Mouse (Mus musculus): Measurements from ENCODE around the gene Nt5c2.

Nt5c2 gene

GRCm38 (mm10) chr19:46929044-46929587 is 85.8 kb downstream of the Nt5c2 start:
- DNase-seq (ENCODE audit: low read depth, low spot score) = no peak

DNA sequence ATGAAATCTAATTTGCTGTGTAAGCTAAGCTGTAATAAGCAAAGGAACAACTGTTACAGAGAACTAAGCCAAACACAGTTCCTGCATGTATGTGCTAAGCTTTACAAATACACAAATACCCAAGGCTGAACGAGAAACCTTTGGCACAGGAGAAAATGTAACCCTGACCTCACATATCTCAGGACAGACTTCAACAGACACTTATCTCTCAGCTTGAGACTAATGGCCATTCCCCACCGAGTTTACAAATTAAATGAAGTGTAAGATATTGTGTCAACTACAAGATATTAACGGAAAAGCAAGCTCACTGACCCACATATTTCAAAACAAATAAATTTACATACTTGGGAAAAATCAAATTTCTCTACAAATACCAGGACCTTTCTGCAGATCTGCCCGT is 86.8 kb downstream of the Nt5c2 start:
- DNase-seq (ENCODE audit: low read depth, low spot score) = no peak

- DNase-seq (ENCODE audit: low read depth, low spot score) = no peak
These were observed 88.0 kb downstream of the Nt5c2 start for GRCm38 (mm10) chr19:46926951-46927350.

DNA sequence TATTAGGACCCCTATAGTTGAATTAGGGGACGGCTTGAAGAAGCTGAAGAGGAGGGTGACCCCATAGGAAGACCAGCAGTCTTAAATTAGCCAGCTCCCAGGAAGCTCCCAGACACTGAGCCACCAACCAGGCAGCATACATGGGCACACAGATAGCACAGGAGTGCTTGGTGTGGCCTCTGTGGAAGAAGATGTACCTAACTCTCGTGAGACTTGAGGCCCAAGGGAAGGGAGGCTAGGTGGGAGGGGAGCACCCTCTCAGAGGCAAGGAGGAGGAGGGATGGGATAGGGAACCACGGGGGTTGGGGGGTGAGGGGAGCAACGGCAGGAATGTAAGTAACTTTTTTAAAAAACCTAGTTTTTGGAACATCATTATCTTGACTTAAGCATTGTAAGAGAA is 88.6 kb downstream of the Nt5c2 start:
- no peak for DNase-seq (ENCODE audit: low read depth, low spot score)

DNA sequence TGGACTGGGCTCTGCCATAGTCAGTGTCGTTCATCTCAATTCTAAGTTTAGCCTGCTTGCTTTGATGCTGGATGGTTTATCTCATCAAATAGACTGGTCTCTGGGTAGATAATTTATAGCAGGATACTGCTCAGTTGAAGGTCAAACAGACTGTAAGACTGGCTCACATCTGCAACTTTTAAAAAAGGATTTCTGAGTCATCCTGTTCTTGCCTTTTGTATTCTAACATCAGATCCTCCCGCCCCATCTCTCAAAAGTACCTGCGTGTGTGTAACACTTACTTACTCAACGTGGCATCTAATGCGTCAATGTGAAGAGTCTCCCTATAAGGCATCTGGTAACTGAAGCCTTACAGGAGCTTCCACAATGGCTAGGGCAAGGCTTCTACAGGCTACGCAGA is 94.4 kb downstream of the Nt5c2 start:
- no peak for DNase-seq (ENCODE audit: low read depth, low spot score)

DNA sequence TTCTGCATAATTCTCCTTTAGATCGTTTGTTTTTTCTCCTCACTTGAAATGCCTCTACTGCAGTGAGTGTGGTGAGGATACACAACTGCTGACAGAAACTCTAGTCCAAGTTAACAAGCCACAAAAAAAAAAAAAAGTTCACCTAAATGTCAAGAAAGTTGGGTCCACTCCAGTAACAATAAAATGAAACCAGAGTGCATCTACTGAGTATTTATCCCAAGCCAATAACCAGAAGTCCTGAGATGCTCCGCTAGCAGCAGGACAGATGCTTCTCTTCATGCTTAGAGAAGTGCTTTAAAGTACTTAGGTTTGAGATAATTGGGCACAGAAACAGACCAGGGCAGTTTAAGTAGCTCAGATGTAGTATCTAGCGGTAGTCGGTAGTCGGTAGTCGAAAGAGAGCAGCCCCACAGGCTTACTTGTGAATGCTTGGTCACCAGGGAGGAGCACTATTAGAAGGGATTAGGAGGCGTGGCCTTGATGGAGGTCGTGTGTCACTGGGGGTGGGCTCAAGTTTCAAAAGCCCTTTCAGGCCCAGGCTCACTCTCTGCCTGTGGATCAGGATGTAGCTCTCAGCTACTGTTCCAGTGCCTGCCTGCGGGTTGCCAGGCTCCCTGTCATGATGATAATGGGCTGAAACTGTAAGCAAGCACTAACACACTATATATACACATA is 99.4 kb downstream of the Nt5c2 start:
- DNase-seq (ENCODE audit: low read depth, low spot score) = no peak

- no peak for DNase-seq (ENCODE audit: low read depth, low spot score)
These were observed 101.3 kb downstream of the Nt5c2 start for GRCm38 (mm10) chr19:46913626-46914025.

DNA sequence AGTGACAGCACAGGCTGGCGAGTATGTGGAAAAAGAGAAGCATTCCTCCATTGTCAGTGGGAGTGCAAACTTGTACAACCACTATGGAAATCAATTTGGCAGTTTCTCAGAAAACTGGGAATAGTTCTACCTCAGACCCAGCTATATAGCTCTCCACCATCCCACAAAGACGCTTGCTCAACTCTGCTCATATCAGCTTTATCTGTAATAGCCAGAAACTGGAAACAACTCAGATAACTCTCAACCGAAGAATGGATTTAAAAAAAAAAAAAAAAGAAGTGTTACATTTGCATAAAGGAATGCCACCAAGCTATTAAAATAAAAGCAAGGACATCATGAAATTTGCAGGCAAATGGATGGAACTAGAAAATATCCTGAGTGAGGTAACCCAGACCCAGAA is 103.5 kb downstream of the Nt5c2 start:
- no peak for DNase-seq (ENCODE audit: low read depth, low spot score)

GRCm38 (mm10) chr19:46908977-46909376 is 106.0 kb downstream of the Nt5c2 start:
- DNase-seq (ENCODE audit: low read depth, low spot score) = no peak

DNA sequence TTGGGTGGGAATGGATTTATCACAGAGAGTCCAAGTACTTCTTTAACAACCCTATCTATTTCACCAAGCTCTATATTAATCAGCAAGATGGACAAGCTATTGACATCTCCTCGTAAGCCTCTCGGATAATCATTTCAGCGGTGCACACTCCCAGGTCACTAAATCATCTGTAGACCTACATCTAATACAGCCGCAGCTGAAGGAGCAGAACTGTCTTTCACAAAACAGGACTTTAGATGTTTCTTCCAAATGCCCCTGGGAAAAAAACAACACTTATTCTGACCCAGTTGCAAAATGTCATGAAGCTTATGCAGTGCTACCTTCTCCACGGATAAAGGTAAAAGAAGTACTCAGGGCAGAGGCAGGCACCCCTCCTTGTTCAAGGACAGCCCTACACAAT is 106.7 kb downstream of the Nt5c2 start:
- no peak for DNase-seq (ENCODE audit: low read depth, low spot score)

DNA sequence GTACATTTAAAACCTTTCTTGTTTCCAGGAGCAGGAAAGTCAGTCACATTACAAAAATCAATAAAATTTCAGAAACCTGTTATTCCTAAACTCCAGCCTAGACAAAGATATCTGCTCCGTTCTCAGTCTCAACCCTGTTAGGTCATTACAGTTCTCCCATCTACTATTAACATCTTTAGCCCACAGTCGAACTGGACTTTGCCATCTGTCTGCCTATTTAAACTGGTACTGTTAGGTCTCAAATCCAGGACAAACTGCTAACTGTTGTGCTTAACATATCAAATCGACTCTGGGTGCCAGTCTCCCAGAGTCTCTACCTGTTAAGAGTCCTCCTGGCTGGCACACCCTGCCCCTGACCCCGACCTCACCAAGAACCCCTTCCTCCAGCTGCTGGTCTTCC is 109.0 kb downstream of the Nt5c2 start:
- no peak for DNase-seq (ENCODE audit: low read depth, low spot score)

- DNase-seq (ENCODE audit: low read depth, low spot score) = no peak
These were observed 109.6 kb downstream of the Nt5c2 start for GRCm38 (mm10) chr19:46905383-46905782.

GRCm38 (mm10) chr19:46904907-46905306 is 110.0 kb downstream of the Nt5c2 start:
- DNase-seq (ENCODE audit: low read depth, low spot score) = no peak

GRCm38 (mm10) chr19:46903379-46903778 is 111.6 kb downstream of the Nt5c2 start:
- no peak for DNase-seq (ENCODE audit: low read depth, low spot score)

- DNase-seq (ENCODE audit: low read depth, low spot score) = no peak
These were observed 113.6 kb downstream of the Nt5c2 start for GRCm38 (mm10) chr19:46901323-46901722.

- no peak for DNase-seq (ENCODE audit: low read depth, low spot score)
These were observed 114.2 kb downstream of the Nt5c2 start for GRCm38 (mm10) chr19:46900786-46901185.

- DNase-seq (ENCODE audit: low read depth, low spot score) = no peak
These were observed 115.1 kb downstream of the Nt5c2 start for GRCm38 (mm10) chr19:46899871-46900270.

- no peak for DNase-seq (ENCODE audit: low read depth, low spot score)
These were observed 115.6 kb downstream of the Nt5c2 start for GRCm38 (mm10) chr19:46899306-46899705.

GRCm38 (mm10) chr19:46898222-46898621 is 116.7 kb downstream of the Nt5c2 start:
- DNase-seq (ENCODE audit: low read depth, low spot score) = no peak

DNA sequence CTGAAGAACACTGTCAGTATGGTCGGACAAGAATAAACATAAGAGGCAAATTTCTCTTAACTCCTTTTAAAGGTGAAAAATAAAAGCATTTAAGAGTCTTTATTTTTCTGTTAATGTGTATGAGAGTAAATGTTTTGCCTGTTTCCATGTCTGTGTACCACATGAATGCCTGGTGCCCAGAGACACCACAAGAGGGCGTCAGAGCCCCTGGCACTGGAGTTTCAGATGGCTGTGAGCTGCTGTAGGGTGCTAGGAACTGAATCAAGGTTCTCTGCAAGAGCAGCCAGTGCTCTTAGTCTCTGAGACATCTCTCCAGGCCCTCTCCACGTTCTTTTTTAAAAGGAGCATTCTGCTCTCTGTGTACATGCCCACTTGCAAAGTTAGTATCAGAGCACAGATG is 117.8 kb downstream of the Nt5c2 start:
- DNase-seq (ENCODE audit: low read depth, low spot score) = no peak

GRCm38 (mm10) chr19:46893484-46893883 is 121.5 kb downstream of the Nt5c2 start:
- DNase-seq (ENCODE audit: low read depth, low spot score) = no peak

DNA sequence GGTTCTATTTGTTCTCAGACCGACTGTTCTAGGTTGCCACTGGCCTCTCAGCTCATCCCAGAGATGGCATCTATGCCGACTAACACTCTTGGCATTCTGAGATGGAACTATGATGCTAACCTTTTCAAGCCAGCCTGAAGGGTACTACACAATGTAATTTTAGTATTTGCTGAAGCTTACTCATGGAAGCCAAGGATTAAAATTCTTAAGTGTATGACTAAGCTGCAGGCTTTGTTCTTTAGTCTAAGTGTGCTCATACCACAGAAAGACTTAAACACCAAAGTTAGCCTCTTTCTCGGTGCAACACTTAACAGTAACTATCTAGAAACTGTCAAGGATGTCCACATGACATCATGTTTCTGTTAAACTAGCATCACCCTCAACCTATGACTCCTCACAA is 122.1 kb downstream of the Nt5c2 start:
- no peak for DNase-seq (ENCODE audit: low read depth, low spot score)

DNA sequence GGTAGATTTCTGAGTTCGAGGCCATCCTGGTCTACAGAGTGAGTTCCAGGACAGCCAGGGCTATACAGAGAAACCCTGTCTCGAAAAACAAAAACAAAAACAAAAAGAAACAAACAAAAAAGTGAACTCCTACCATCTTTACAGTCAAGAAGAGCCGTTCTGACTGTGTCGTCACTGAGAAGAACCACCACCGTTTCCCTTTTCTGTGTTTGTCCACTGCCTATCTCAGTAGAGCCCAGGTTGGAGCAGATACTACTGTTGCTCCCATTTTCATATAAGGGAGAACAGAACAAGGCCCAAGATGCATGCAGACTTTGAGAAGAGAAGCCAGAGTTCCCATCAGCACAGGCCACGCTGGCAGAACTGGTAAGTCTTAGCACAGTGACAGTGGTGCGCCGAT is 124.3 kb downstream of the Nt5c2 start:
- no peak for DNase-seq (ENCODE audit: low read depth, low spot score)

DNA sequence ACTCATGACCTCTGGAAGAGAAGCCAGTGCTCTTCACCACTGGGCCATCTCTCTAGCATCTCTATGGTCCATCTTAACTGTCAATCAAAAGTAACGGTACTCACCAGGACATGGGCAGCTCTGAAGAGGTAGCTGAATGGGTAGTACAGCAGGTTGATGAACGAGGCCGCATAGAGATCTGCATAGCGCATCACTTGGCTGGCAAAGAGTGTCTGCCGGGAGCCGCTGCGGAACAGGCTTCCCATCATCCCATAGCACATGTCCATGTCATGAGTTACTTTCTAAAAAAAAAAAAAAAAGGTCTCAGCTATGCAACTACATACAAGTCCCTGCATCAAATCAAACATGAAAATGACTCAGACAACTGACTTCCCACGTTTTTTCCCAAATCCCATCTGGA is 125.3 kb downstream of the Nt5c2 start:
- no peak for DNase-seq (ENCODE audit: low read depth, low spot score)

Measured in retina, postnatal 7 days (tissue).